Mouse (Mus musculus): ENCODE results near the gene Camta1. TPM values are rescaled to one million over a fixed set of nuclear protein-coding genes. Genes with fewer than 3 reads are reported as not detected.
A peak's percentile ranks its signal among the peaks of the same experiment; 100 is the strongest.

The Camta1 gene
- polyA plus RNA-seq, 1 experiment: 7.7 TPM

DNA sequence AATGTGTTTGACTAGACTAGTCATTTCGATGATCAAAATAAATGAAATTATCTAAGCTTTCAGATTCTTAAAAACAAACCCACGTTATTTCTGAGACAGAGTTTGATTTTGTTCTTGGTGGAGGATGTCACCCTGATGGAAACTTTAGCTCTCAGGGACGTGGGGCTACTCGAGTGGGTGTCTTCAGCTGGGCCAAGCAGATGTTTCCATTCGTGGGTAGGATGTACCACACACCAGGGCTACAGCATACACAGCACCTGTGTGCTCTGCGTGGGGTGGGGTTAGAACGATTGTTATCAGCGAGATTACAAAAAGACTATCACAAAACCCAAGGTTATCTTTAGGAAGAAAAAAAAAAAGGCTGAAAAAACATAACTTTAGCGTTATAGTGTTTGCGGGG is 910.7 kb downstream of the Camta1 start:
- no peak for TF ChIP-seq POLR2A (IDR thresholded peaks at IDR 0.05; ENCODE audit: low read depth, low read length)
- TF ChIP-seq CTCF (conservative IDR thresholded peaks at IDR 0.05; ENCODE audit: insufficient read depth, insufficient read length, low read depth, low read length): no peak
- WGBS: 73% methylated on average over 10 of the region's 10 CpGs
- no peak for DNase-seq
- Histone ChIP-seq H3K27ac (ENCODE audit: insufficient read depth, low read depth, low read length) (no peak overlapping the region), H3K4me3 (ENCODE audit: insufficient read depth, low read depth, low read length) (no peak overlapping the region), H3K4me1 (ENCODE audit: control insufficient read depth, insufficient read depth, low read length) (no peaks in the 10 kb centered on the region), H3K27me3 (replicated peaks; ENCODE audit: control insufficient read depth, insufficient read depth, low read length) (no peaks in the 10 kb centered on the region), H3K36me3 (ENCODE audit: control insufficient read depth, insufficient read depth, low read length) (no peaks in the 10 kb centered on the region)

GRCm38 (mm10) chr4:150944707-150945106 is 917.0 kb downstream of the Camta1 start:
- WGBS: 88% methylated on average over 7 of the region's 7 CpGs

GRCm38 (mm10) chr4:150939991-150940651 is 921.6 kb downstream of the Camta1 start:
- no peak for DNase-seq
- no peaks in the 10 kb centered on the region for H3K4me1 ChIP-seq (ENCODE audit: control insufficient read depth, insufficient read depth, low read length)
- 47% methylated on average over 13 of the region's 13 CpGs for WGBS
- H3K27me3 ChIP-seq (replicated peaks; ENCODE audit: control insufficient read depth, insufficient read depth, low read length): no peaks in the 10 kb centered on the region
- H3K36me3 ChIP-seq (ENCODE audit: control insufficient read depth, insufficient read depth, low read length): no peaks in the 10 kb centered on the region
- H3K27ac ChIP-seq (ENCODE audit: insufficient read depth, low read depth, low read length): no peak overlapping the region
- TF ChIP-seq CTCF (conservative IDR thresholded peaks at IDR 0.05; ENCODE audit: insufficient read depth, insufficient read length, low read depth, low read length) (no peak), POLR2A (IDR thresholded peaks at IDR 0.05; ENCODE audit: low read depth, low read length) (no peak)
- no peak overlapping the region for H3K4me3 ChIP-seq (ENCODE audit: insufficient read depth, low read depth, low read length)

More at GRCm38 (mm10) chr4:150944707-150945106, 917.0 kb downstream of the Camta1 start:
- Histone ChIP-seq H3K36me3 (ENCODE audit: control insufficient read depth, insufficient read depth, low read length) (no peaks in the 10 kb centered on the region), H3K27me3 (replicated peaks; ENCODE audit: control insufficient read depth, insufficient read depth, low read length) (no peaks in the 10 kb centered on the region), H3K4me3 (ENCODE audit: insufficient read depth, low read depth, low read length) (no peak overlapping the region), H3K4me1 (ENCODE audit: control insufficient read depth, insufficient read depth, low read length) (no peaks in the 10 kb centered on the region), H3K27ac (ENCODE audit: insufficient read depth, low read depth, low read length) (no peak overlapping the region)
- no peak for DNase-seq
- TF ChIP-seq CTCF (conservative IDR thresholded peaks at IDR 0.05; ENCODE audit: insufficient read depth, insufficient read length, low read depth, low read length) (no peak), POLR2A (IDR thresholded peaks at IDR 0.05; ENCODE audit: low read depth, low read length) (no peak)

GRCm38 (mm10) chr4:150938063-150938452 is 923.6 kb downstream of the Camta1 start:
- Histone ChIP-seq H3K27ac (ENCODE audit: insufficient read depth, low read depth, low read length) (no peak overlapping the region), H3K27me3 (replicated peaks; ENCODE audit: control insufficient read depth, insufficient read depth, low read length) (no peaks in the 10 kb centered on the region), H3K4me1 (ENCODE audit: control insufficient read depth, insufficient read depth, low read length) (no peaks in the 10 kb centered on the region), H3K4me3 (ENCODE audit: insufficient read depth, low read depth, low read length) (no peak overlapping the region), H3K36me3 (ENCODE audit: control insufficient read depth, insufficient read depth, low read length) (no peaks in the 10 kb centered on the region)
- WGBS: 42% methylated on average over 14 of the region's 14 CpGs
- no peak for TF ChIP-seq CTCF (conservative IDR thresholded peaks at IDR 0.05; ENCODE audit: insufficient read depth, insufficient read length, low read depth, low read length)
- TF ChIP-seq POLR2A (IDR thresholded peaks at IDR 0.05; ENCODE audit: low read depth, low read length): no peak
- no peak for DNase-seq

GRCm38 (mm10) chr4:150937293-150938062 is 924.2 kb downstream of the Camta1 start:
- H3K4me1 ChIP-seq (ENCODE audit: control insufficient read depth, insufficient read depth, low read length): no peaks in the 10 kb centered on the region
- no peaks in the 10 kb centered on the region for H3K27me3 ChIP-seq (replicated peaks; ENCODE audit: control insufficient read depth, insufficient read depth, low read length)
- DNase-seq: peak; percentile 34
- H3K36me3 ChIP-seq (ENCODE audit: control insufficient read depth, insufficient read depth, low read length): no peaks in the 10 kb centered on the region
- WGBS: 81% methylated on average over 16 of the region's 16 CpGs
- H3K4me3 ChIP-seq (ENCODE audit: insufficient read depth, low read depth, low read length): no peak overlapping the region
- H3K27ac ChIP-seq (ENCODE audit: insufficient read depth, low read depth, low read length): no peak overlapping the region
- TF ChIP-seq CTCF (conservative IDR thresholded peaks at IDR 0.05; ENCODE audit: insufficient read depth, insufficient read length, low read depth, low read length) (no peak), POLR2A (IDR thresholded peaks at IDR 0.05; ENCODE audit: low read depth, low read length) (no peak)

- DNase-seq: no peak
- WGBS: 77% methylated on average over 1 of the region's 1 CpGs
- H3K27ac ChIP-seq (ENCODE audit: insufficient read depth, low read depth, low read length): no peak overlapping the region
Measured at GRCm38 (mm10) chr4:150933503-150933902, 928.2 kb downstream of the Camta1 start.

DNA sequence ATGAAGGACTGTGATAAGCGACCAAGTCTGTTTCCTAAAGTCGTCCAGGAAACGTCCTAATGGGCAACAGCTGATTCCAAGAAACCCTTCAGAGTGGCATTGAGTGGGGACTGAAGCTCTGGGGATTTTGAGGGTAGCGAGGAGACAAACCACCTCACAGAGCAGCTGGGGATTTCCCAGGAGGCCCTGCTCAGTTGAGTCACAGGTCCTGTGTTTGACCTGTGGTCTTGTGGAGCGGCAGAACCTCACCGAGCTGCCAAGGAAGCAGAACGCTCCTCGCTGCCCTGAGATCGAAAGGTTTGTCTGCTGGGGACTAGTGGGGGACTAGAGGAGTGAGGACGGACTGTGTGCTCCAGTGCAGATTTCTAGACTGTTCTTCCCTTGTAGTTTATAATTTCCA is 933.9 kb downstream of the Camta1 start:
- DNase-seq: no peak
- WGBS: 49% methylated on average over 10 of the region's 10 CpGs
- H3K4me1 ChIP-seq (ENCODE audit: control insufficient read depth, insufficient read depth, low read length): no peaks in the 10 kb centered on the region
- no peak overlapping the region for H3K27ac ChIP-seq (ENCODE audit: insufficient read depth, low read depth, low read length)
- no peak for TF ChIP-seq CTCF (conservative IDR thresholded peaks at IDR 0.05; ENCODE audit: insufficient read depth, insufficient read length, low read depth, low read length)
- TF ChIP-seq POLR2A (IDR thresholded peaks at IDR 0.05; ENCODE audit: low read depth, low read length): no peak
- H3K4me3 ChIP-seq (ENCODE audit: insufficient read depth, low read depth, low read length): no peak overlapping the region
- H3K36me3 ChIP-seq (ENCODE audit: control insufficient read depth, insufficient read depth, low read length): no peaks in the 10 kb centered on the region
- no peaks in the 10 kb centered on the region for H3K27me3 ChIP-seq (replicated peaks; ENCODE audit: control insufficient read depth, insufficient read depth, low read length)

More at GRCm38 (mm10) chr4:150933503-150933902, 928.2 kb downstream of the Camta1 start:
- no peak for TF ChIP-seq CTCF (conservative IDR thresholded peaks at IDR 0.05; ENCODE audit: insufficient read depth, insufficient read length, low read depth, low read length)
- TF ChIP-seq POLR2A (IDR thresholded peaks at IDR 0.05; ENCODE audit: low read depth, low read length): no peak
- Histone ChIP-seq H3K36me3 (ENCODE audit: control insufficient read depth, insufficient read depth, low read length) (no peaks in the 10 kb centered on the region), H3K27me3 (replicated peaks; ENCODE audit: control insufficient read depth, insufficient read depth, low read length) (no peaks in the 10 kb centered on the region), H3K4me1 (ENCODE audit: control insufficient read depth, insufficient read depth, low read length) (no peaks in the 10 kb centered on the region), H3K4me3 (ENCODE audit: insufficient read depth, low read depth, low read length) (no peak overlapping the region)
